Comparison of ENCODE assay signal across 8 mouse cellular contexts in genomic region chr17:17827658-17828190, GRCm38 (mm10). TPM values are rescaled to one million over a fixed set of nuclear protein-coding genes. Genes with fewer than 3 reads are reported as not detected.
A peak's percentile ranks its signal among the peaks of the same experiment; 100 is the strongest.
DNase-seq lines count a peak whose midpoint lies in the region; ATAC-seq and TF ChIP-seq lines count a peak whose summit lies in the region.

No protein-coding gene starts in this region.

- peaks cover 3% of the 10 kb centered on the region for H3K4me1 ChIP-seq in spleen, adult 2 months (ENCODE audit: control insufficient read depth, insufficient read depth, insufficient read length)
- peaks cover 37% of the 10 kb centered on the region for H3K4me1 ChIP-seq in embryonic facial prominence, embryonic 10.5 days
- H3K4me1 ChIP-seq in heart, embryonic 10.5 days: peaks cover 37% of the 10 kb centered on the region
- peaks cover 33% of the 10 kb centered on the region for H3K4me1 ChIP-seq in kidney, embryonic 14.5 days (ENCODE audit: control insufficient read depth, insufficient read depth, low read length)
- H3K4me1 ChIP-seq in liver, embryonic 14.5 days (replicated peaks; ENCODE audit: control insufficient read depth in 2 of 2, insufficient read depth in 2 of 2, low read length in 1 of 2): peaks cover 0 to 3% of the 10 kb centered on the region in 2 experiments; a peak in 2 of 4 replicates
- peaks cover 36% of the 10 kb centered on the region for H3K4me1 ChIP-seq in neural tube, embryonic 13.5 days (replicated peaks)

- H3K36me3 ChIP-seq in spleen, adult 2 months (ENCODE audit: control insufficient read depth, insufficient read depth, low read length): no peaks in the 10 kb centered on the region
- peaks cover 31% of the 10 kb centered on the region for H3K36me3 ChIP-seq in embryonic facial prominence, embryonic 10.5 days (replicated peaks)
- peaks cover 26% of the 10 kb centered on the region for H3K36me3 ChIP-seq in heart, embryonic 10.5 days
- H3K36me3 ChIP-seq in kidney, embryonic 14.5 days (ENCODE audit: control insufficient read depth, insufficient read depth, low read length): peaks cover 16% of the 10 kb centered on the region
- no peaks in the 10 kb centered on the region for H3K36me3 ChIP-seq in liver, embryonic 14.5 days (replicated peaks; ENCODE audit: control insufficient read depth, insufficient read depth, low read depth)
- peaks cover 20% of the 10 kb centered on the region for H3K36me3 ChIP-seq in neural tube, embryonic 13.5 days

- H3K4me2 ChIP-seq in kidney, embryonic 14.5 days (replicated peaks; ENCODE audit: low read depth, low read length): peak overlapping the region; percentile 63
- peak overlapping the region; percentile 51 for H3K4me2 ChIP-seq in liver, embryonic 14.5 days (ENCODE audit: low read depth)
- peak overlapping the region; percentile 94 for H3K4me2 ChIP-seq in neural tube, embryonic 13.5 days

- ATAC-seq in kidney, embryonic 14.5 days (ENCODE audit: low FRiP score, low TSS enrichment): peak; percentile 61
- peak; percentile 61 for ATAC-seq in liver, embryonic 14.5 days (ENCODE audit: insufficient read depth)
- peak; percentile 33 for ATAC-seq in neural tube, embryonic 13.5 days (ENCODE audit: low read depth)

- H3K4me3 ChIP-seq in spleen, adult 2 months (ENCODE audit: extremely low read depth, insufficient read depth, insufficient read length): peak overlapping the region; percentile 47
- peak overlapping the region; percentile 92 for H3K4me3 ChIP-seq in embryonic facial prominence, embryonic 10.5 days
- H3K4me3 ChIP-seq in heart, embryonic 10.5 days: peak overlapping the region; percentile 87
- H3K4me3 ChIP-seq in kidney, embryonic 14.5 days (ENCODE audit: low read length): peak overlapping the region; percentile 80
- H3K4me3 ChIP-seq in liver, embryonic 14.5 days (ENCODE audit: insufficient read depth in 1 of 2, low read depth in 2 of 2, low read length in 2 of 2): peak overlapping the region; percentile 52 to 69
- H3K4me3 ChIP-seq in neural tube, embryonic 13.5 days: peak overlapping the region; percentile 88

- WGBS in spleen, adult 2 months: 6% methylated on average over 13 of the region's 13 CpGs
- 0% methylated on average over 13 of the region's 13 CpGs for WGBS in embryonic facial prominence, embryonic 10.5 days
- WGBS in heart, embryonic 10.5 days: under 1% methylated on average over 13 of the region's 13 CpGs
- under 1% methylated on average over 13 of the region's 13 CpGs for WGBS in kidney, embryonic 14.5 days
- 2% methylated on average over 13 of the region's 13 CpGs for WGBS in liver, embryonic 14.5 days (ENCODE audit: insufficient replicate concordance)
- WGBS in neural tube, embryonic 13.5 days: under 1% methylated on average over 13 of the region's 13 CpGs

- TF ChIP-seq POLR2A in spleen, adult 2 months (IDR thresholded peaks at IDR 0.05; ENCODE audit: low read depth, low read length): no peak

- TF ChIP-seq EP300 in liver, embryonic 14.5 days (IDR thresholded peaks at IDR 0.05; ENCODE audit: low read depth): no peak

- H3K9ac ChIP-seq in kidney, embryonic 14.5 days (ENCODE audit: low read depth, low read length): peak overlapping the region; percentile 74
- H3K9ac ChIP-seq in liver, embryonic 14.5 days (replicated peaks): no peak overlapping the region
- H3K9ac ChIP-seq in neural tube, embryonic 13.5 days: peak overlapping the region; percentile 99

- peak overlapping the region; percentile 57 for H3K27ac ChIP-seq in spleen, adult 2 months (ENCODE audit: insufficient read depth, low read length)
- peak overlapping the region; percentile 99 for H3K27ac ChIP-seq in embryonic facial prominence, embryonic 10.5 days (replicated peaks)
- peak overlapping the region; percentile 96 for H3K27ac ChIP-seq in heart, embryonic 10.5 days
- peak overlapping the region; percentile 99 for H3K27ac ChIP-seq in kidney, embryonic 14.5 days (ENCODE audit: low read depth, low read length)
- H3K27ac ChIP-seq in liver, embryonic 14.5 days: no peak overlapping the region
- peak overlapping the region; percentile 100 for H3K27ac ChIP-seq in neural tube, embryonic 13.5 days (replicated peaks)

- peaks cover 12% of the 10 kb centered on the region for H3K27me3 ChIP-seq in spleen, adult 2 months (ENCODE audit: control insufficient read depth, insufficient read depth, low read length)
- no peaks in the 10 kb centered on the region for H3K27me3 ChIP-seq in embryonic facial prominence, embryonic 10.5 days (replicated peaks; ENCODE audit: low read depth, poor library complexity, severe bottlenecking)
- H3K27me3 ChIP-seq in heart, embryonic 10.5 days (ENCODE audit: insufficient read depth, poor library complexity, severe bottlenecking): no peaks in the 10 kb centered on the region
- H3K27me3 ChIP-seq in kidney, embryonic 14.5 days (ENCODE audit: control insufficient read depth, insufficient read depth, low read length): no peaks in the 10 kb centered on the region
- H3K27me3 ChIP-seq in liver, embryonic 14.5 days (ENCODE audit: control insufficient read depth, insufficient read depth, low read length): peaks cover 15% of the 10 kb centered on the region
- no peaks in the 10 kb centered on the region for H3K27me3 ChIP-seq in neural tube, embryonic 13.5 days

- no peak for TF ChIP-seq CTCF in spleen, adult 2 months (IDR thresholded peaks at IDR 0.05; ENCODE audit: extremely low read depth, insufficient read depth, insufficient read length, insufficient replicate concordance)
- TF ChIP-seq CTCF in liver, embryonic 14.5 days (IDR thresholded peaks at IDR 0.05; ENCODE audit: low read depth): no peak

- DNase-seq in spleen, adult 2 months (ENCODE audit: low read depth in 1 of 2, low spot score in 2 of 2): no peak
- DNase-seq in spleen, postnatal 4 days (ENCODE audit: low spot score in 2 of 2): no peak
- peak; percentile 95 for DNase-seq in embryonic facial prominence, embryonic 10.5 days (ENCODE audit: low spot score)
- DNase-seq in heart, embryonic 10.5 days (ENCODE audit: low spot score): peak; percentile 89
- DNase-seq in liver, embryonic 14.5 days (ENCODE audit: low read depth in 3 of 3, low spot score in 3 of 3): no peak
- no peak for DNase-seq in spleen, adult 12 weeks (ENCODE audit: low spot score)

- no peaks in the 10 kb centered on the region for H3K9me3 ChIP-seq in embryonic facial prominence, embryonic 10.5 days
- no peaks in the 10 kb centered on the region for H3K9me3 ChIP-seq in heart, embryonic 10.5 days
- H3K9me3 ChIP-seq in kidney, embryonic 14.5 days (ENCODE audit: control insufficient read depth, low read length): no peaks in the 10 kb centered on the region
- no peaks in the 10 kb centered on the region for H3K9me3 ChIP-seq in liver, embryonic 14.5 days (ENCODE audit: control insufficient read depth, low read length)
- no peaks in the 10 kb centered on the region for H3K9me3 ChIP-seq in neural tube, embryonic 13.5 days

RNA-seq across cellular contexts. Expression of gene Spaca6, which starts 0.8 kb away (rescaled TPM):
- 6.8 and 8.6 TPM in 2 replicates for polyA plus RNA-seq in spleen, adult 2 months (2012; rRNA removed)
- polyA plus RNA-seq in embryonic facial prominence, embryonic 10.5 days (2016; fragmentation: Nextera tagmentation; extraction: Ambion mirVana): 59.1 and 61.6 TPM in 2 replicates
- polyA plus RNA-seq in heart, embryonic 10.5 days (2016; fragmentation: Nextera tagmentation; extraction: Ambion mirVana): 30.7 and 32.3 TPM in 2 replicates
- 22.9 and 32.8 TPM in 2 replicates for polyA plus RNA-seq in kidney, embryonic 14.5 days (2014; fragmentation: Nextera tagmentation; extraction: Ambion mirVana)
- 7.0 and 8.7 TPM in 2 replicates for polyA plus RNA-seq in liver, embryonic 14.5 days (2012; rRNA removed)
- polyA plus RNA-seq in liver, embryonic 14.5 days (2014; fragmentation: Nextera tagmentation; extraction: Ambion mirVana): 1.0 and 2.1 TPM in 2 replicates
- polyA plus RNA-seq in neural tube, embryonic 13.5 days (2015; fragmentation: Nextera tagmentation; extraction: Ambion mirVana): 31.4 and 36.0 TPM in 2 replicates

RNA-seq across cellular contexts. Expression of gene Has1, which starts 27.3 kb away (rescaled TPM):
- 0.11 and 0.25 TPM in 2 replicates for polyA plus RNA-seq in spleen, adult 2 months (2012; rRNA removed)
- 1.2 and 1.5 TPM in 2 replicates for polyA plus RNA-seq in embryonic facial prominence, embryonic 10.5 days (2016; fragmentation: Nextera tagmentation; extraction: Ambion mirVana)
- 0.68 and 1.1 TPM in 2 replicates for polyA plus RNA-seq in heart, embryonic 10.5 days (2016; fragmentation: Nextera tagmentation; extraction: Ambion mirVana)
- polyA plus RNA-seq in kidney, embryonic 14.5 days (2014; fragmentation: Nextera tagmentation; extraction: Ambion mirVana): 1.1 and 1.6 TPM in 2 replicates
- polyA plus RNA-seq in liver, embryonic 14.5 days (2012; rRNA removed): not detected in 2 replicates
- not detected in 2 replicates for polyA plus RNA-seq in liver, embryonic 14.5 days (2014; fragmentation: Nextera tagmentation; extraction: Ambion mirVana)
- polyA plus RNA-seq in neural tube, embryonic 13.5 days (2015; fragmentation: Nextera tagmentation; extraction: Ambion mirVana): 0.63 and 0.70 TPM in 2 replicates

RNA-seq across cellular contexts. Expression of gene Fpr1, which starts 56.0 kb away (rescaled TPM):
- polyA plus RNA-seq in spleen, adult 2 months (2012; rRNA removed): 8.2 and 8.9 TPM in 2 replicates
- polyA plus RNA-seq in embryonic facial prominence, embryonic 10.5 days (2016; fragmentation: Nextera tagmentation; extraction: Ambion mirVana): not detected in 2 replicates
- 0.10 TPM in 1 of 2 replicates, not detected in the other for polyA plus RNA-seq in heart, embryonic 10.5 days (2016; fragmentation: Nextera tagmentation; extraction: Ambion mirVana)
- 0.16 TPM in 1 of 2 replicates, not detected in the other for polyA plus RNA-seq in kidney, embryonic 14.5 days (2014; fragmentation: Nextera tagmentation; extraction: Ambion mirVana)
- polyA plus RNA-seq in liver, embryonic 14.5 days (2012; rRNA removed): 2.1 and 2.3 TPM in 2 replicates
- 2.7 and 3.2 TPM in 2 replicates for polyA plus RNA-seq in liver, embryonic 14.5 days (2014; fragmentation: Nextera tagmentation; extraction: Ambion mirVana)
- polyA plus RNA-seq in neural tube, embryonic 13.5 days (2015; fragmentation: Nextera tagmentation; extraction: Ambion mirVana): 0.14 TPM in 1 of 2 replicates, not detected in the other

RNA-seq across cellular contexts. Expression of gene Fpr2, which starts 59.9 kb away (rescaled TPM):
- polyA plus RNA-seq in spleen, adult 2 months (2012; rRNA removed): 2.4 and 2.8 TPM in 2 replicates
- polyA plus RNA-seq in embryonic facial prominence, embryonic 10.5 days (2016; fragmentation: Nextera tagmentation; extraction: Ambion mirVana): not detected in 2 replicates
- not detected in 2 replicates for polyA plus RNA-seq in heart, embryonic 10.5 days (2016; fragmentation: Nextera tagmentation; extraction: Ambion mirVana)
- polyA plus RNA-seq in kidney, embryonic 14.5 days (2014; fragmentation: Nextera tagmentation; extraction: Ambion mirVana): 0.23 and 0.34 TPM in 2 replicates
- 1.3 TPM in 2 replicates for polyA plus RNA-seq in liver, embryonic 14.5 days (2012; rRNA removed)
- 1.3 and 1.8 TPM in 2 replicates for polyA plus RNA-seq in liver, embryonic 14.5 days (2014; fragmentation: Nextera tagmentation; extraction: Ambion mirVana)
- 0.28 TPM in 1 of 2 replicates, not detected in the other for polyA plus RNA-seq in neural tube, embryonic 13.5 days (2015; fragmentation: Nextera tagmentation; extraction: Ambion mirVana)

RNA-seq across cellular contexts. Expression of gene Fpr3, which starts 59.9 kb away (rescaled TPM):
- polyA plus RNA-seq in spleen, adult 2 months (2012; rRNA removed): not detected in 2 replicates
- polyA plus RNA-seq in embryonic facial prominence, embryonic 10.5 days (2016; fragmentation: Nextera tagmentation; extraction: Ambion mirVana): not detected in 2 replicates
- polyA plus RNA-seq in heart, embryonic 10.5 days (2016; fragmentation: Nextera tagmentation; extraction: Ambion mirVana): not detected in 2 replicates
- polyA plus RNA-seq in kidney, embryonic 14.5 days (2014; fragmentation: Nextera tagmentation; extraction: Ambion mirVana): not detected in 2 replicates
- polyA plus RNA-seq in liver, embryonic 14.5 days (2012; rRNA removed): not detected in 2 replicates
- not detected in 2 replicates for polyA plus RNA-seq in liver, embryonic 14.5 days (2014; fragmentation: Nextera tagmentation; extraction: Ambion mirVana)
- polyA plus RNA-seq in neural tube, embryonic 13.5 days (2015; fragmentation: Nextera tagmentation; extraction: Ambion mirVana): not detected in 2 replicates

Comparison
In these comparisons a context has a peak if more than half of its experiments do, and no peak if none do; other contexts are left out.
1. DNase-seq: peak in embryonic facial prominence, embryonic 10.5 days (single experiment) and heart, embryonic 10.5 days (single experiment); none in spleen, adult 2 months (0 of 2), spleen, postnatal 4 days (0 of 2), liver, embryonic 14.5 days (0 of 3) and spleen, adult 12 weeks (single experiment).
2. Peak in every context shown above with its lines, with median percentiles within 50 percentile points of each other: H3K4me3 ChIP-seq, ATAC-seq and H3K4me2 ChIP-seq.